Mouse (Mus musculus): Measurements from ENCODE around the gene Il27ra. TPM values are rescaled to one million over a fixed set of nuclear protein-coding genes. Genes with fewer than 3 reads are reported as not detected.
"Not testable (repeated sequence)": the region's sequence is repeated elsewhere in the genome, so short reads cannot be mapped to it uniquely, and the experiment has no call there.

The Il27ra gene
- total RNA-seq, 2 experiments from 2014 or later = 0.69 to 1.2 TPM

DNA sequence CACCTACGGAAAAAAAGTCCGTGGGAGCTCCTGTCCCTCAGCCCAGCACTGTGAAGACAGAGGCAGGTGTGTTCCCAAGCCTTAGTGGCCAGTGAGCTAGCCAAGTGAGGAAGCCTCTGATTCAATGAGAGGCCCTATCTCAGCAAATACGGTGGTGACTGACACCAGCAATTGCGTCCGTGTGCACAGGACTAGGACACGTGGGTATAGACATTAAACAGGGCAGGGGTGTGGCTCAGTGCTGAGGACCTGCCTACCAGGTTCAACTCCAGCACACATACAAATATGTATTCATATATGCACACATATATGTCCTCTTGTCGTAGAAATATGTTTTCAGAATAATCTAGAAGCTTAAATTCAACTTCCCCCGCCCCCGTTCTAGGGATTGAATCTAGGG, 22.7 kb downstream of the Il27ra start:
- no peak for DNase-seq

DNA sequence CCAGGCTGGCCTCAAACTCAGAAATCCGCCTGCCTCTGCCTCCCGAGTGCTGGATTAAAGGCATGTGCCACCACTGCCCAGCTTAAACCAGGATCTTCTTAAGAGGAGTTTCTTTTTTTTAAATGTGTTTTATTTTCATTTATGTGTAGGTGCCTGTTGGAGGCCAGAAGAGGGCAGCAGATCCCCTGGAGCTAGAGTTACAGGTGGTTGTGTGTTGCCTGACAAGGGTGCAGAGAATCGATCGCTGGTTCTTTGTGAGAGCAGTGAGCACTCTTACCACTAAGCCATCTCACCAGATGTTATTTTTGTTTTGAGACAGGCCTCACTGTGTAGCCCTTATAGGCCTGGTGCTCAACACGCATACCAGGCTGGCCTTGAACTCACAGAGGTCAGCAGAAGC, 26.6 kb downstream of the Il27ra start:
- no peak for DNase-seq

DNA sequence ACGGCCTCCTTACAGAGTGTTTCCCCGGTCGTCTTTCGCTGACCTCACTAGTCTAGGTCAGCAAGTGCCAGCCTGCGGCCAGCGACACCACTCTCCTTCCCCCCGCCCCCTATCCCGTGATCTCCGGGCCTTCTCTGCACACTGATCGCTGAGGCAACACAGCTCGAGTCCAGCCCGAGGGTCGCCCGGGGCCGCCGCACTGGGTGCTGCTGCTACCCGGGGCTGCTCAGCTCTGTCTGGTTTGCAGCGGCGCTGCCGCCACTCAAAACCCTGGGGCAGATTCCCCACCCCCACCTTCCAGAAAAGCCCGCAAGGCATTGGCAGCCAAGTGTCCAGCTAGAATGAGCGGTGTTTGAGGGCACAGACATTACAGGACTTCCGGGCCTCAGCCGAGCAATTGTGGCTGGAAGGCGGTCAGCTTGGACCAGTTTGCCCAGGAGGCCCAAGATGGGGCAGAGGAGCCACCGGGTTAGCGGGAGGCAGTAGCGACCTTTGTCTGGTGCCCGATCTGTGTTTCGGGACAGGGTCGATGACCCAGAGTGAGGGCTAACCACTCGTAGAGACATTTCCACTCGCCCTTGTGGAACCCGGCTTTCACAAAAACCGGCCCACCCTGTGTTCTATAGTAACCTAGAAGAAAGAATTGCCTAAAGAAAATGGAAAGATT, 29.8 kb downstream of the Il27ra start:
- DNase-seq = peak; percentile 50

DNA sequence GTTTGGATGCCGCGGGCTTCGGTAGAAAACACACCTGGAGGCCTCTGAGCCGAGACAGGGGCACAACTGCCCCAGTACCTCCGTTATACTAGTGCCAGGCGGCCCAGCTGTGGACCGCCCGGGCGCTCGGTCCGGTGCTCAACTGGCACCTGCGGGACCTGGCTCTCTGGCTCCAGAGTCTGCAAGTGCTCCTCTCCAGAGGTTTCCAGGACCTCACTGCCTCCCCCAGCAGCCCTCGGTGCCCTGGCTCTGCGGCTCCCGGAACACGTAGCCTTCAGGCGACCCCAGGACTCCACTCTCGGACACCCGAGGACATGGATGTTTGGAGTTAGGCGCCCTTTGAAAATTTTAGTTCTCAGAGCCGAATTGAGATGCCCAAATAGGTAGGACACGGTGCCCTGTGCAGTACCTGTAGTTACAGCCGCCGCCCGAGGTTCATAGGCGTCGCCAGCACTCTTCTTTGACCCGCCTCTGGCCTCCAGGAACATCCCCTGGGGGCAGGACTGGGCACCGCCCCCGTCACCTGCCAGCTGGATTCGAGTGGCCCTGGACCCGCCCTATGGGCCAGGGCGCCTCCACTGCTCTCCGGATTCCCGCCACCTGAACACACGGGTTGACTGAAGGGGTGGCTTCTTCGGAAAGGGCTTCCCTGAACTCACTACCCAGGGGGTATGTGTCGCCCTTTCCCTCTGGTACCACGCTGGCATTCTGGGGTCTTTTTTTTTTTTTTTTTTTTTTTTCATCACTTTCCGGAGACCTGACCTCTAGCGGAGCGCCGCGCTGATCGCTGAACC, 30.5 kb downstream of the Il27ra start, which contains the start of gene 2210011C24Rik:
TSS of gene 2210011C24Rik (minus strand) at position 467 of the 794 bp plus-strand sequence.
- DNase-seq = peak; percentile 46

DNA sequence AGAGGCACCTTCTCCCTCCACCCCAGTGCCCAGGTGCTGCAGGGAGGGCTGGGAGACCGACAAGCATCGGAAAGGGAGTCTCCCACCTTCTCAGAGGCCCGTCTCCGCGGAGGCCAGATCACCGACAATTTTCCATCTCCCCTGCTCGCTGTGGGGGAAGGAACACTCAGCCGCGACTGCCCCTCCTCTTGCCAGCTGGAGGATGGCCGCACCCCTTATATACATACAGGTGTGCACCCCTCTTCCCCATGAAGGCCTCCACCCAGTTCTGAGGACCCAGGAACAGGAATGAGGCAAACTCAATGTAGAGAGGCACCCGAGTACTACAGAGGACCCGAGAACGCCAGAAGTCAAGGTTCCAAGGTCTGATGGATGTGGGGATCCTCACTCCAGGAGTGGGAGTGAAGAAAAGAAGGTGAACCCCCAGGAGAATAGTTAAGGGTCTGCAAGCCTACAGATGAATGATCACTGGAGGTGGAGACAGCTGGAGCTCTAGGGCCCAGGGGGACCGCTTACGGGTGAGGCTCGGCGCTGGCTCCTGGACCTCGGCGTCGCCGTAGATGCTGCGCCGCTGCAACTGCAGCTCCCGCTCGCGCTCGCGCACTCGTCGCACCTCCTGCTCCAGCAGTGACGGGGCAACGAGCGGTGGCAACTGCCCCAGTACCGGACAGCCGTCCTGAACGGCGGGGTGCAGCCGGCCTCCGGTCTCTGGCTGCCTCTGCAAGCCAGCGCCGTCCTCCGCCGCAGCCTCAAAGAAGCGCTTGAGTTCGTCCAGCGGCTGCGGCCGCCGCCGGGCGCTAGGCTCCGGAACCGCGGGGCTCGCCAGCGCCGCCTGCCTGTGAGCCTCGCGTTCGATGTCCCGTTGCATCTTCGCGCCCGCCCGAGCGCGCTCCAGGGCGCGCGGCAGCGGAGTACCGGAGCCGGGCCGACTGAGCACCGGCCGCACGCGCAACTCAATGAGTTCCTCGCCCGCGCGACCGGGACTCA, 31.5 kb downstream of the Il27ra start:
- peak; percentile 72 for DNase-seq

DNA sequence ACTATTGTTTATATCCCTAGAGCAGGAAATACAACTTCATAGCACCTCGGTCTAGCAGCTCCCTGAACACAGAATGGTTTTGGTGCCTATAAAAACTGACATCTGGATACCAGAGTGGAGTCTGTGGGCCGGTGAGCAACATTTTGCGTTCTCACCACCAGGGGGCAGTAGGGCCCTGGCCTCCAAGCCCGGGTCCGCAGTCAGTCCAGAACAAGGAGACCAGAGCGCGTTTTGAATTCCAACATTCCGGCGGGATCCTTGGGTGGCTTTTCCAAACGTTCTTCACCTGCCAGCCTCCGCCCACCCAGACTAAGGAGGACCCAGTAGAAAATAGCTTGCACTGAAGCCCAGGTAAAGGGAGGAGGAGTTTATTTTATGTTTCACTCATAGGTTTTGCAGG, 32.5 kb downstream of the Il27ra start:
- DNase-seq = peak; percentile 79

DNA sequence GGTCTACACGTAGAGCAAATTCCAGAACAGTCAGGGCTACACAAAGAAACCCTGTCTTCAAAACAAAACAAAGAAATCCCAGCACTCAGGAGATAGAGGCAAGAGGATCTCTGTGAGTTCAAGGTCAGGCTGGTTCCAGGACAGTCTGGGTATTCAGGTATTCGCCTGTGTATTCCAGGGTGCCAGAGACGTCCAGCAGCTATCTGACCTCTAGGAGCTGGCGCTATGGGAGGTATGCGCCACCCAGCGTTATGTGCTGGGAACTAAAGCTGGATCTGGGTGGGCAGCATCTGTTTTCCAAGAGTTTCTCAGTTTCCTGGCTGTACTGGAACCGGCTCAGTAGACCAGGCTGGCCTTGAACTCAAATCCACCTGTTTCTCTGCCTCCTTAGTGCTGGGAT, 34.0 kb downstream of the Il27ra start:
- DNase-seq = no peak

DNA sequence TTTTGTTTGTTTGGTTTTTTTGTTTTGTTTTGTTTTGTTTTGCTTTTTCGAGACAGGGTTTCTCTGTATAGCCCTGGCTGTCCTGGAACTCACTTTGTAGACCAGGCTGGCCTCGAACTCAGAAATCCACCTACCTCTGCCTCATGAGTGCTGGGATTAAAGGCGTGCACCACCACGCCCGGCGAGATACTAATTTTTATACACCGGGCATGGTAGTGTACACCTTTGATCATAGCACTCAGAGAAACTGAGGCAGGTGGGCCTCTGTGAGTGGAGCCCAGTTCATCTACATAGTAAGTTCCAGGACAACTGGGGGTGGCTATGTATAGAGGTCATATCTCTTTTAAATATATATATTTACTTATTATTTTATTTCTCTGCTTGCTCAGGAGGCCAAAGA, 36.9 kb downstream of the Il27ra start:
- not testable (repeated sequence) for DNase-seq

DNA sequence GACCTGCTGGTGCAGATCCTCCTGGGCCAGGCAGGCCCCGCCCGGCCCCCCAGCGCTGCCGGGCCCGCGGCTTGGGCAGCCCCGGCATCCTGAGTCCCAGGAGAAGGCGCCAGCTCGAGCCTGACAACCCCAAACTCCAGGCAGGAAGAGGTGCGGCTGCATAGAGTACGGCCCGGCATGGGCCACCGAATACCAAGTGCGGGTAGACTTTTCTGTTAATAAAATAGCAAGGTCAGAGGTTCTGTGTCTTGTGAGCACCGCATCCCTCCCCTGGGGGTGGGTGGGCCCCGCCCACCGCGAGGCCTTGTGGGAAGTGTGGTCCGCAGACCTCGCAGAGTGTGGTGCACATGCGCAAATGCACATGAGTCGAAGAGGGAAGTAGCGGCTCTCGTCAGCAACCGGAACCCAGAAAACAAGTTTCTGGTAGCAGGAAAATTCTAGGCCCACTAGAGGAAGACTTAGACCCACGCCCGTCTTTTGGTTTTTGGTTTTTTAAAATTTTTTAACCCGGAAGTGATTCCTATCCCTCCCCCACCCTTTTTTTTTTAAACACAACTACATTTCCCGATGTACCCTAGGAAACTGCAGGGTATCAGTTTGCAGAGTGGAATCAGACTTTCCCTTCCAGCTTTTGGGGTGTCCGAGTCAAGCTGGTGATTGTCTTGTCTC, 37.7 kb downstream of the Il27ra start:
- peak; percentile 96 for DNase-seq

DNA sequence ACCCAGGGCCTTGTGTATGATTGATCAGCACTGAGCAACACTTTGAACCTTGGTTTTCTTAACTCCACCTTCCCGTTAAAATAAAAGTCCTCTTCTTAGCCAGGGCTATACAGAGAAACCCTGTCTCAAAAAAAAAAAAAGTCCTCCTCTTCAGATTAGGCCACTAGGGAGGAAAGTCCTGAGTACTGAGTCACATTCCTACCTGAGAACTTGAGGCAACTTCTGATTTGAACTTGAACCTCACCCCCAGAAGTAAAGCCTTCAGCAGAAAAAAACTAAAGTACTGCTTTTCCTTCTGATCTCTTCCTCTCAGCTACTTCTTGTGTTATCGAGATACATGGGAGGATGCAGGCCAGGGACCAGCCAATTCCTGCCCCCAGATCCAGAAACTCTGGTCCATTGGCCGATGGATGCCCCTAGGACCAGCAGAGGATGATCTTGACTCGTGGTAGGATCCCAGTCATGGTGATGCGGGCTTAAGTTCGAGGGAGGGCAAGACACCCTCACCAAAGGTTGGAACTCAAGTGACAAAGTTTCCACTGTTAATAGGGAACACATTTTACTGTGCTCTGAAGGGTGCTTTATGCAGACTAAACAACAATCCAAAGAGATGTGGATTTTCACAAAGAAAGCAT, 38.7 kb downstream of the Il27ra start:
- DNase-seq = no peak

DNA sequence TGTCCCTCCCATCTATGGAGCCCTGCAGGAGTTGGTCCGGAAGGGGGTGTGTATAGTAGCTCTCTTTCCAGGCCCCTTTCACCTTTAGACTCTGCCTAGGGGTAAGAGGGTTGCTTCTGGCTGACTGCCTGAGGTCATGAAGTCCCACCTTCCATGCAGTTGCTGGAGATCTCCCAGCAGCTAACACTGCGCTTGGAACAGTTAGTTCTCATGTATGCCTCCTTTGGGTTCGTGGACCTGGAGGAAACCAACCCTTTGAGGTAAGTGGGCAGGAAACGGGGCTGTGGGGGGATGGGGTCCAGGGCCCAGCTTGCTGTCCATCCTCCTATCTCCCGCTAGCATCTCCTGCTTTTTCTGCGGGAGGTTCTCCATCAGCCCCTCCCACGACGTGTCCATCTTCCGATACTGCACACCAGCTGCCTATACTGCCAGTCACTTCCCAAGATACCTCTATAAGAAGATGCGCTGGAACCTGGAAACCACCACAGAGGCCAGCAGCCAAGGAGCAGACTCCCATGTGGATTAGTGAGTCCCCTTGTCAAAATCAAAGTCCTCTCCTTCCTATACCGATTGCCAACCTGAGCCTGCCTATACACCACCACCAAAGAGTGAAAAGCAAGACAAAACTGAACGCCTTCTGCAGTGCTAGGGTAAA, 39.3 kb downstream of the Il27ra start:
- DNase-seq = no peak

DNA sequence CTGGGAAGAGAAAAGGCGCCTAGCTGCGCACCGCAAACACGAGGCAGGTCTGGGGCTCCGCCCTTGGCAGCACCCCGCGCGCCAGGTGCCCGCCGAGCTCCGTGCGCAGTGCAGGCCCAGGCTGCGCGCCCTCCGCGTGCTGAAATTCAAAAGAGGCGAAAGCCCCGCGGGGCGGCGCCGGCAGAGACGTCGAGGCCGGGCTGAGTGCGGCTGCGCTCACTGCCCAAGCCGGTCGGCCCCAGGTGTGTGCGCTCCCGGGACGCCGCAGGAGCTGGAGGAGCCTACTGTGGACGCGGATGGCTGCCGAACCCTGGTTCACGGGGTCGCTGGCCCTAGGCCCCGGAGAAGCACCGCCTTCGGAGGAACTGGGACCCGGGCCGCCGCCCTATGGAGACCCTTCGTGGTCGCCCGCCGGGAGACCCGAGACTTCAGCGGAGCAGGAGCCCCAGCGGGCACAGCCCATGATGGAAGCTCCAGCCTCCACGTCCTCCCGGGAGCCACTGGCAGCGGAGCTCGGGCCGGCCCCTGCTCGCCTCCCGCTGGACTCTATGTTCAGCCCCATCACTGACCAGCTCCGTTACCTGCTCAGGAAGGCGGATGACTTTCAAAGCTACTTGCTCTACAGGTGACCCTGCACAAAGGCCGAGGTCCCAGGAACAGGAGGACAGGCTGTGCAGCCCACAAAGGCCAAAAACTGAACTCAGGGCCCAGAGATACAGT, 40.9 kb downstream of the Il27ra start, which contains the start of gene 1700067K01Rik:
TSS of gene 1700067K01Rik (plus strand) at position 222 of the 720 bp plus-strand sequence.
- DNase-seq = no peak

DNA sequence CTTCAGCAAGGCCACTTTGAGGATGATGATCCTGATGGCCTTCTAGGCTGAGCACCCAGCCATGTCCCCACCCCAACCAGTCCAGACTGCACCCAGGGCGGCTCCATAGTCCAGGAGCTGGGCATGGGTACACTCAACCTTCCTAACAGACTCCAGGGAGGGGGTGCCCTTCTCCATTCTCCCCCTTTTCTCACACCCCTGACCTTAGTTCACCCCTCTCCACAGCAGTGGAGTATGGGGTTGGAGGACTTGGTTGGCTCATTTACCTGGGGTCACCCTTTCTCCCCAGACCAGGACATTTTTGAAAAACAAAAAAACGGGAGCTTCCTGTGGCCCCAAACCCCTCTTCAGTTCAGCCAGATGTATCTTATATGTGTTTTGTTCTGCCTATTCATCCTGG, 42.6 kb downstream of the Il27ra start:
- no peak for DNase-seq

DNA sequence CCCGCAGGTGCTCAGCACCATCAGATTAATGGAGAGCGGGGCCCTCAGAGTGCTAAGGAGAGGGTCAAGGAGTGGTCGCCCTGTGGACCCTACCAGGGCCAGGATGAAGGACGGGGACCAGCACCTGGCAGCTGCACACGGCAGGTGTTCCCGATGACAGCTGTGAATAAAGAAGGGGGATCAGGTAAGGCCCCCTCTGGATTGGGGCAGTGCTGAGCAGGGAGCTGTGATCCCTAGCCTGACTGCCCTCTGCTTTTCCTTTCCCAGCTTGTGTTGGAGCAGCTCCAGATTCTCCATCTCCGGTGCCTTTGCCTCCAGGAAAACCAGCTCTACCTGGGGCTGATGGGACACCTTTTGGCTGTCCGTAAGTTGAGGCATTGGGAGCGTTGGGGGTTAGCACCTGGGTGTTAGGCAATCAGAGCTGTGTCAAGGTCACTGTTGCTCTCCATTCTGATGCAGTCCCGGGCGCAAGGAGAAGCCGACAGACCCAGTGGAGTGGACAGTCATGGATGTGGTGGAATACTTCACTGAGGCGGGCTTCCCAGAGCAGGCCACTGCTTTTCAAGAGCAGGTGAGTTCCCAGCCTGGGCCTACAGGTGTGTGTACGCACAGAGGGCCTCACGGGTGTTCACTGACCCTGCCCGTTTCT, 43.2 kb downstream of the Il27ra start:
- no peak for DNase-seq

DNA sequence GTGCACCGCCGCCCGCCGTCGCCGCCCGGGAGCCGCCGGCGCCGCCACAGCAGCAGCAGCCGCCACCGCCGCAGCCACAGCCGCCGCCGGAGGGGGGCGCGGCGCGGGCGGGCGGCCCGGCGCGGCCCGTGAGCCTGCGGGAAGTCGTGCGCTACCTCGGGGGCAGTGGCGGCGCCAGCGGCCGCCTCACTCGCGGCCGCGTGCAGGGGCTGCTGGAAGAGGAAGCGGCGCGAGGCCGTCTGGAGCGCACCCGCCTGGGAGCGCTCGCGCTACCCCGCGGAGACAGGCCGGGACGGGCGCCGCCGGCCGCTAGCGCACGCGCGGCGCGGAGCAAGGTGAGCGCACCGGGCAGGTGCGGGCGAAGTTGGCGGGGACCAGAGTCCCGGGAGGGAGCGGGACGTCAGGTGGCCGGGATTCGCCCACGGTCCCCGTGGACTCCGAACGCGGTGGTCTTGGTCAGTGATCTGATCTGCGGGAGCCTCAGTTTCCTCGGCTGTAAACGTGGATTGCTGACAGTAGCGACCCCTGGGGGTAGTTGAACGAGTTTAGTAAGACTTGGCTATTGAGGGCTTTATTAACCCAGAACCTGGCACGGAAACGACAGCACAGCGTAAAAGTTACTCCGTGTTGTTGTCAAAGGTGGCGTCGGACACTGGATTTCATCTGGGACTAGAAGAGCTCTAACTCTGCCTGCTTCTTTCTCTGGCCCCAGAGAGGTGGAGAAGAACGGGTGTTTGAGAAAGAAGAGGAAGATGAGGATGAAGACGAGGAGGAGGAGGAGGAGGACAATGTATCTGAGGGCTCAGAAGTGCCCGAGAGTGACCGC, 43.9 kb downstream of the Il27ra start:
- DNase-seq = peak; percentile 53

DNA sequence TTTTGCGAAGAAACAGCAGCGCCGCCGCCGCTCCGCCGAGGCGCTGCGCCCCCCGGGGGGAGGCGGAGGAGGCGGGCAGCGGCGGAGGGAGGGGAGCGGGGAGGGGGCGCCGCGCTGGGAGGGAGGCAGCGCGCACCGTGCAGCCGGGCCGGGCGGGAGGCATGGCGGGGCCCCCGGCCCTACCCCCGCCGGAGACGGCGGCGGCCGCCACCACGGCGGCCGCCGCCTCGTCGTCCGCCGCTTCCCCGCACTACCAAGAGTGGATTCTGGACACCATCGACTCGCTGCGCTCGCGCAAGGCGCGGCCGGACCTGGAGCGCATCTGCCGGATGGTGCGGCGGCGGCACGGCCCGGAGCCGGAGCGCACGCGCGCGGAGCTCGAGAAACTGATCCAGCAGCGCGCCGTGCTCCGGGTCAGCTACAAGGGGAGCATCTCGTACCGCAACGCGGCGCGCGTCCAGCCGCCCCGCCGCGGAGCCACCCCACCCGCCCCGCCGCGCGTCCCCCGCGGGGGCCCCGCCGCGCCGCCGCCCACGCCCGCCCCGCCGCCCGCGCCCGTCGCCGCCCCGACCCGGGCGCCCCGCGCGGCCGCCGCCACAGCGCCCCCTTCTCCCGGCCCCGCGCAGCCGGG, 44.8 kb downstream of the Il27ra start, which contains the start of gene Samd1:
TSS of gene Samd1 (plus strand) at position 162 of the 631 bp plus-strand sequence.
- peak; percentile 57 for DNase-seq

DNA sequence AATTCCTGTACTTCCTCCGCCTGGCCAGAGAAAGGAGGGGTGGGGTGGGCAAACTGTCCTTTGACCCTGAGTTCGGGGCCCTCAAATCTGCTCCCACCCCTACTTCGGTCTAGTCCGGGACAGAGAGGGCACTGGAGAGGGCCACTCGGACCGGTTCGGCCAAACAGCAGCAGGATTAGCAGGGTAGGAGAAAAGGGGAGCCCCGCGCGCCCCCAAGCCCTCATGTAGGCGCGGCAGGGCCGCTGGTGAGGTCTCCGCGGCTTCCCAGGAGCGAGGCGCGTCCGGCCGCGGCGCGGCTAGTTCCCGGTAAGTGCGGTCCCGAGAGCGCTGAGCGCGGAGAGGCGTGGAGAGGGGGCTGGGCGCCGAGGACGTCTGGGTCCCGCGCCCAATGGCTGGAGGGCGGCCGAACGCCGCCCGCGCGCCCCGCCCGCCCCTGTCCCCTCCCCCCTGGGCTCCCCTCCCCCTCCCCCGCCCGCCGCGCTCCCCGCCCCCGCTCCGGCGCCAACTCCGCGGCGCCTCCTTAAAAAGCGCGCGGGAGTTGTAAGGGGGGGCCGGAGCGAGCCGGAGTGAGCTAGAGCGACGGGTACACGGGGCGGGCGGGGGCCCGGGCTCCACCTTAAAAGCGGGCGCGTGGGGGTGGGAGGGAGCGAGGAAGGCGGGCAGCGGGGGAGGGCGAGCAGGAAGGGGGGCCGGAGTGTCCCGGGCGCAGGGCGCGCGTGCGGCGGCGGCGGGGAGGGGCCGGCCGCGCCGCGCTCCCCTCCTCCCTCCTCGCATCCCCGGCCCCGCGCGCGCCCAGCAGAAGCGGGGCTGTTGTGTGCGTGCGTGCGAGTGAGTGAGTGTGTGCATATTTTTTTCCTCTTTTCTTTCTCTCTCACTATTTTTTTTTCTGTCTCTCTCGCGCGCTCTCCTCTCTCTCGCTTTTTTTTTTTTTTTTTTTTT, 45.6 kb downstream of the Il27ra start:
- peak; percentile 96 for DNase-seq
